Mouse (Mus musculus) bone marrow, adult 2 months (tissue): ENCODE measurements around the gene Ube2d3. TPM values are rescaled to one million over a fixed set of nuclear protein-coding genes. Genes with fewer than 3 reads are reported as not detected.

Experiments
- H3K27ac ChIP-seq: fragments of 200-500 bp; 2 replicates; pipeline ENCODE4 v1.5.1; 2012; ENCODE audit warnings: low read depth, mild to moderate bottlenecking, control low read depth, inconsistent platforms, low read length; ENCODE audit not compliant: control insufficient read depth, poor library complexity, insufficient read depth
- H3K4me1 ChIP-seq: fragments of 200-500 bp; 2 replicates; pipeline ENCODE4 v1.6.1; 2011; ENCODE audit warnings: low read length; ENCODE audit not compliant: control insufficient read depth, insufficient read depth
- H3K4me3 ChIP-seq: fragments of 200-500 bp; replicated peaks from 2 replicates; pipeline ENCODE3; 2011; ENCODE audit warnings: mild to moderate bottlenecking, low read depth, low read length, control low read depth; ENCODE audit not compliant: control insufficient read depth
- CTCF ChIP-seq: fragments of 200-500 bp; IDR thresholded peaks from 2 replicates; pipeline ENCODE4 v1.5.1; 2011; ENCODE audit warnings: low read length, control low read depth; ENCODE audit not compliant: control insufficient read depth, insufficient read depth
- POLR2A ChIP-seq: fragments of 200-500 bp; IDR thresholded peaks from 2 replicates; pipeline ENCODE4 v1.6.1; 2011; ENCODE audit warnings: low read depth, mild to moderate bottlenecking, control low read depth, low read length, borderline replicate concordance; ENCODE audit not compliant: control insufficient read depth
- WGBS: fragments of 180-500 bp; shearing (Covaris S2); methylation state at CpG from one replicate; pipeline ENCODE4 v1.1.7; 2018; 5-methylcytosine and 5-hydroxymethylcytosine counted together
- polyA plus RNA-seq: library from polyadenylated mRNA; stranded (reverse); fragments of >200 nt; gene quantifications from 2 replicates; pipeline ENCODE4 v1.2.4, GENCODE M21; 2011; ENCODE audit warnings: low replicate concordance; ENCODE audit not compliant: missing spikeins, insufficient read depth, insufficient read length

Ube2d3 gene
- polyA plus RNA-seq, 1 experiment = 125 TPM

- WGBS = 3% methylated on average over 7 of the region's 7 CpGs
- H3K4me3 ChIP-seq = peak overlapping the region; percentile 90
- TF ChIP-seq CTCF (no peak), POLR2A (no peak)
- H3K4me1 ChIP-seq = no peaks in the 10 kb centered on the region
- peak overlapping the region; percentile 5; the same call in 1 of the 2 replicates for H3K27ac ChIP-seq
Observed at GRCm38 (mm10) chr3:135440221-135440620, 2.3 kb downstream of the Ube2d3 start.

- H3K4me3 ChIP-seq = peak overlapping the region; percentile 90
- 20% methylated on average over 10 of the region's 10 CpGs for WGBS
- H3K27ac ChIP-seq = no peak overlapping the region
- no peaks in the 10 kb centered on the region for H3K4me1 ChIP-seq
- TF ChIP-seq POLR2A (no peak), CTCF (no peak)
Observed at GRCm38 (mm10) chr3:135440621-135441020, 2.7 kb downstream of the Ube2d3 start.

GRCm38 (mm10) chr3:135444930-135445329, 7.0 kb downstream of the Ube2d3 start:
- no peak overlapping the region for H3K4me3 ChIP-seq
- no peak for TF ChIP-seq CTCF
- no peaks in the 10 kb centered on the region for H3K4me1 ChIP-seq
- no peak overlapping the region for H3K27ac ChIP-seq

- no peaks in the 10 kb centered on the region for H3K4me1 ChIP-seq
- TF ChIP-seq CTCF (no peak), POLR2A (no peak)
- no peak overlapping the region for H3K27ac ChIP-seq
- no peak overlapping the region for H3K4me3 ChIP-seq
Observed at GRCm38 (mm10) chr3:135458981-135459380, 21.0 kb downstream of the Ube2d3 start.

GRCm38 (mm10) chr3:135468402-135468801, 30.5 kb downstream of the Ube2d3 start:
- 91% methylated on average over 1 of the region's 1 CpGs for WGBS
- Histone ChIP-seq H3K27ac (no peak overlapping the region), H3K4me1 (no peaks in the 10 kb centered on the region; the same call in 1 of the 2 replicates), H3K4me3 (no peak overlapping the region)
- TF ChIP-seq POLR2A (no peak), CTCF (no peak)

GRCm38 (mm10) chr3:135469146-135469545, 31.2 kb downstream of the Ube2d3 start:
- WGBS = 61% methylated on average over 3 of the region's 3 CpGs
- TF ChIP-seq CTCF = no peak
- no peak for TF ChIP-seq POLR2A
- H3K4me1 ChIP-seq = no peaks in the 10 kb centered on the region; the same call in 1 of the 2 replicates

GRCm38 (mm10) chr3:135469974-135470373, 32.0 kb downstream of the Ube2d3 start:
- no peaks in the 10 kb centered on the region; the same call in 1 of the 2 replicates for H3K4me1 ChIP-seq
- no peak overlapping the region for H3K27ac ChIP-seq
- H3K4me3 ChIP-seq = no peak overlapping the region
- WGBS = 31% methylated on average over 4 of the region's 4 CpGs
- TF ChIP-seq POLR2A = no peak
- TF ChIP-seq CTCF = no peak

More at GRCm38 (mm10) chr3:135469146-135469545, 31.2 kb downstream of the Ube2d3 start:
- no peak overlapping the region for H3K4me3 ChIP-seq
- H3K27ac ChIP-seq = no peak overlapping the region

- no peak overlapping the region for H3K4me3 ChIP-seq
- 6% methylated on average over 1 of the region's 1 CpGs for WGBS
- H3K27ac ChIP-seq = no peak overlapping the region
- no peak for TF ChIP-seq CTCF
- no peak for TF ChIP-seq POLR2A
- H3K4me1 ChIP-seq = no peaks in the 10 kb centered on the region; the same call in 1 of the 2 replicates
Observed at GRCm38 (mm10) chr3:135470823-135471222, 32.9 kb downstream of the Ube2d3 start.

GRCm38 (mm10) chr3:135475025-135475424, 37.1 kb downstream of the Ube2d3 start:
- H3K27ac ChIP-seq = no peak overlapping the region
- no peak overlapping the region for H3K4me3 ChIP-seq
- 88% methylated on average over 8 of the region's 8 CpGs for whole genome bisulfite sequencing
- peaks cover 2% of the 10 kb centered on the region; the same call in 1 of the 2 replicates for H3K4me1 ChIP-seq
- TF ChIP-seq CTCF = no peak
- no peak for TF ChIP-seq POLR2A

- TF ChIP-seq POLR2A (no peak), CTCF (no peak)
- no peak overlapping the region for H3K4me3 ChIP-seq
- peaks cover 2% of the 10 kb centered on the region; the same call in 1 of the 2 replicates for H3K4me1 ChIP-seq
- WGBS = 81% methylated on average over 6 of the region's 6 CpGs
- no peak overlapping the region for H3K27ac ChIP-seq
Observed at GRCm38 (mm10) chr3:135476286-135476685, 38.3 kb downstream of the Ube2d3 start.
